Mouse (Mus musculus) CH12.LX (cell line): ENCODE data around the gene Gnrhr. TPM values are rescaled to one million over a fixed set of nuclear protein-coding genes. Genes with fewer than 3 reads are reported as not detected.

Experiments
- DNase-seq: peaks from one replicate; pipeline ENCODE4 v3.0.0-alpha.2; 2013; ENCODE audit errors: extremely low read depth
- H3K27ac ChIP-seq: 2 replicates; pipeline ENCODE4 v1.5.1; 2012; ENCODE audit warnings: low read depth, mild to moderate bottlenecking, control low read depth, moderate library complexity; ENCODE audit not compliant: insufficient read depth
- H3K27me3 ChIP-seq: replicated peaks from 2 replicates; pipeline ENCODE3; 2012; ENCODE audit warnings: inconsistent platforms
- H3K36me3 ChIP-seq, 2 experiments: replicated peaks in 1 of 2; 2 replicates each; pipeline versions ENCODE3 to v1.6.1; 2012; ENCODE audit warnings: inconsistent platforms in 1 of 2, low read length in 1 of 2, mild to moderate bottlenecking in 1 of 2, mixed read lengths in 1 of 2, moderate library complexity in 1 of 2; ENCODE audit not compliant: control insufficient read depth in 1 of 2, insufficient read depth in 1 of 2
- H3K4me1 ChIP-seq, 2 experiments: 2 replicates each; pipeline ENCODE4 v1.6.1; 2012; ENCODE audit warnings: inconsistent platforms in 1 of 2, moderate library complexity in 1 of 2; ENCODE audit not compliant: insufficient read depth in 2 of 2, control insufficient read depth in 1 of 2
- H3K4me2 ChIP-seq: 2 replicates; pipeline ENCODE4 v1.6.1; 2012; ENCODE audit warnings: low read depth, mild to moderate bottlenecking, control low read depth; ENCODE audit not compliant: poor library complexity, insufficient read depth, severe bottlenecking
- H3K4me3 ChIP-seq, 3 experiments: fragments of 150-350 bp in 1 of 3; sonication (generic) in 1 of 3; replicated peaks in 1 of 3; 2 replicates each; pipeline versions ENCODE3 to v1.5.1; 2011 to 2012; ENCODE audit warnings: low read depth in 2 of 3, low read length in 2 of 3, mild to moderate bottlenecking in 2 of 3, moderate library complexity in 2 of 3, control low read depth in 1 of 3, improper control_type of control experiment in 1 of 3, inconsistent platforms in 1 of 3, mixed read lengths in 1 of 3; ENCODE audit not compliant: poor library complexity in 1 of 3
- H3K79me2 ChIP-seq: replicated peaks from 2 replicates; pipeline ENCODE4 v1.6.1; 2012; ENCODE audit warnings: mild to moderate bottlenecking, moderate library complexity; ENCODE audit not compliant: control insufficient read depth, poor library complexity, insufficient read depth, severe bottlenecking; ENCODE audit errors: extremely low read depth
- H3K9ac ChIP-seq: 2 replicates; pipeline ENCODE4 v1.6.1; 2012; ENCODE audit warnings: low read depth, mild to moderate bottlenecking, control low read depth, moderate library complexity; ENCODE audit not compliant: insufficient read depth
- H3K9me3 ChIP-seq: replicated peaks from 2 replicates; pipeline ENCODE3; 2012; ENCODE audit warnings: low read length, inconsistent platforms, mixed read lengths
- BHLHE40 ChIP-seq: IDR thresholded peaks from 2 replicates; pipeline ENCODE4 v1.6.1; 2011; ENCODE audit warnings: mild to moderate bottlenecking, low read depth, low read length, improper control_type of control experiment
- CHD1 ChIP-seq: IDR thresholded peaks from 2 replicates; pipeline ENCODE4 v1.6.1; 2012; ENCODE audit warnings: low read depth, low read length, improper control_type of control experiment, inconsistent platforms
- CHD2 ChIP-seq: IDR thresholded peaks from 2 replicates; pipeline ENCODE4 v1.6.1; 2011; ENCODE audit warnings: low read length, improper control_type of control experiment
- E2F4 ChIP-seq: IDR thresholded peaks from 2 replicates; pipeline ENCODE4 v1.6.1; 2011; ENCODE audit warnings: low read depth, low read length, improper control_type of control experiment; ENCODE audit not compliant: insufficient replicate concordance
- EP300 ChIP-seq: IDR thresholded peaks from 2 replicates; pipeline ENCODE4 v1.6.1; 2011; ENCODE audit warnings: low read length, improper control_type of control experiment
- ETS1 ChIP-seq: conservative IDR thresholded peaks from 2 replicates; pipeline ENCODE4 v1.6.1; 2012; ENCODE audit warnings: low read depth, mild to moderate bottlenecking, inconsistent platforms, low read length, improper control_type of control experiment, moderate library complexity
- IRF4 ChIP-seq: IDR thresholded peaks from 2 replicates; pipeline ENCODE4 v1.6.1; 2014; ENCODE audit warnings: low read depth, mild to moderate bottlenecking, inconsistent platforms, low read length, improper control_type of control experiment
- JUN ChIP-seq: IDR thresholded peaks from 2 replicates; pipeline ENCODE4 v1.6.1; 2011; ENCODE audit warnings: low read depth, mild to moderate bottlenecking, low read length, improper control_type of control experiment, moderate library complexity; ENCODE audit not compliant: insufficient read depth
- JUND ChIP-seq: conservative IDR thresholded peaks from 2 replicates; pipeline ENCODE4 v1.6.1; 2011; ENCODE audit warnings: low read depth, low read length, improper control_type of control experiment
- KAT2A ChIP-seq: IDR thresholded peaks from 2 replicates; pipeline ENCODE4 v1.6.1; 2012; ENCODE audit warnings: low read length, improper control_type of control experiment, inconsistent platforms; ENCODE audit not compliant: insufficient replicate concordance
- MAFK ChIP-seq: IDR thresholded peaks from 2 replicates; pipeline ENCODE4 v1.6.1; 2011; ENCODE audit warnings: low read length, improper control_type of control experiment; ENCODE audit not compliant: insufficient replicate concordance
- MAX ChIP-seq: IDR thresholded peaks from 2 replicates; pipeline ENCODE4 v1.6.1; 2011; ENCODE audit warnings: low read length, improper control_type of control experiment
- MAZ ChIP-seq: IDR thresholded peaks from 2 replicates; pipeline ENCODE4 v1.6.1; 2012; ENCODE audit warnings: low read depth, mild to moderate bottlenecking, inconsistent platforms, low read length, improper control_type of control experiment, moderate library complexity
- MEF2A ChIP-seq: IDR thresholded peaks from 2 replicates; pipeline ENCODE4 v1.6.1; 2014; ENCODE audit warnings: low read depth, mild to moderate bottlenecking, inconsistent platforms, low read length, improper control_type of control experiment, borderline replicate concordance
- MXI1 ChIP-seq: IDR thresholded peaks from 2 replicates; pipeline ENCODE4 v1.6.1; 2011; ENCODE audit warnings: mild to moderate bottlenecking, low read depth, low read length, improper control_type of control experiment
- MYC ChIP-seq: IDR thresholded peaks from 2 replicates; pipeline ENCODE4 v1.6.1; 2011; ENCODE audit warnings: low read depth, mild to moderate bottlenecking, improper control_type of control experiment, low read length
- NELFE ChIP-seq: IDR thresholded peaks from 2 replicates; pipeline ENCODE4 v1.6.1; 2011; ENCODE audit warnings: low read depth, low read length, improper control_type of control experiment
- POLR2AphosphoS2 ChIP-seq: IDR thresholded peaks from 2 replicates; pipeline ENCODE4 v1.6.1; 2011; ENCODE audit warnings: low read depth, low read length, improper control_type of control experiment
- SIN3A ChIP-seq: IDR thresholded peaks from 2 replicates; pipeline ENCODE4 v1.6.1; 2012; ENCODE audit warnings: low read length, improper control_type of control experiment, inconsistent platforms
- UBTF ChIP-seq: IDR thresholded peaks from 2 replicates; pipeline ENCODE4 v1.6.1; 2012; ENCODE audit warnings: low read depth, mild to moderate bottlenecking, inconsistent platforms, low read length, improper control_type of control experiment, moderate library complexity
- USF1 ChIP-seq: IDR thresholded peaks from 2 replicates; pipeline ENCODE4 v1.6.1; 2014; ENCODE audit warnings: low read depth, mild to moderate bottlenecking, inconsistent platforms, low read length, improper control_type of control experiment
- ZC3H11A ChIP-seq: IDR thresholded peaks from 2 replicates; pipeline ENCODE4 v1.6.1; 2012; ENCODE audit warnings: low read depth, mild to moderate bottlenecking, inconsistent platforms, low read length, improper control_type of control experiment
- ZKSCAN1 ChIP-seq: IDR thresholded peaks from 2 replicates; pipeline ENCODE4 v1.6.1; 2012; ENCODE audit warnings: low read depth, inconsistent platforms, low read length, improper control_type of control experiment, borderline replicate concordance
- dilution Hi-C: fragments of 300-500 bp; cut with MboI; formaldehyde crosslinking; loops from 2 replicates; pipeline ENCODE4 v1.14.3; 2020; ENCODE audit warnings: low sequenced_read_pairs; ENCODE audit not compliant: extremely low pct_unique_long_range_greater_than_20kb, extremely low pct_ligation_motif_present
- in situ Hi-C: fragments of 300-500 bp; cut with MboI; formaldehyde crosslinking; loops from 3 replicates; pipeline ENCODE4 v1.14.3; 2019; ENCODE audit warnings: low sequenced_read_pairs, low pct_ligation_motif_present, low pct_unique_long_range_greater_than_20kb, mixed read lengths
- polyA plus RNA-seq: library from polyadenylated mRNA; unstranded; fragments of >175 nt; gene quantifications from 2 replicates; pipeline ENCODE4 v1.2.1, GENCODE M21; 2012; ENCODE audit warnings: low read depth; ENCODE audit not compliant: insufficient read length
- total RNA-seq, 2 experiments: library from RNA; depleted of rRNA; stranded (reverse); fragments of 300-350 nt in 1 of 2; fragments of >200 nt in 1 of 2; gene quantifications; 2 replicates each; pipeline ENCODE4 v1.2.3; 2012 to 2014

The Gnrhr gene
- total RNA-seq (2012; rRNA removed), result not detected in 2 replicates
- total RNA-seq (2014; rRNA removed), result not detected in 2 replicates
- not detected in 2 replicates for polyA plus RNA-seq

DNA sequence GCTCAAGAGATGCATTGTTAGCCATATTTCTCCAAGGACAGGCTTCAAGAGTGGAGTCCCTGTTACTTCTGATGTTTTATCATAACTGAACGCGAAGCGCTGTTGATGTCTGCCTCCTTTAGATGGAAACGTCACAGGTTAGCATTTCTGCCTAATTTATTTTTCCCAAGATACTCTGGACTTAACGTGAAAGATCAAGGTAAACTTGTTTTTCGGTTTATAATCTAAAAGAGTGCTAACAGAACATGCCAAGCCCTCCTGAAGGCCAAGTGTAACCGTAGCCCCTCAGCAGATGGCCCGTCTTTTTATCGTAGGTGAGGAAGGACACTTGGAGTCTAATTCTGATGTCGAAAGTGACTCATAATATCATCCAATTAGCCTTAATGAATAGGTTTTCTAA is at the start of gene Gnrhr:
TSS of gene Gnrhr (minus strand) at position 101 of the 400 bp plus-strand sequence.
- DNase-seq, result no peak
- Histone ChIP-seq H3K4me1 (no peaks in the 10 kb centered on the region), H3K4me3 (no peak within 1 kb of the TSS), H3K9me3 (no peaks in the 10 kb centered on the region), H3K36me3 (no peaks in the 10 kb centered on the region), H3K79me2 (no peaks in the 10 kb centered on the region), H3K27me3 (no peaks in the 10 kb centered on the region), H3K9ac (no peak within 1 kb of the TSS), H3K4me2 (no peak within 1 kb of the TSS), H3K27ac (no peak within 1 kb of the TSS)
- in situ Hi-C loops (loop anchor here (25.0 kb wide), 1 partner anchor 214 kb away; no protein-coding TSS in a partner anchor), dilution Hi-C loops (no loop called here)
- no peak for TF ChIP-seq MEF2A
- no peak for TF ChIP-seq KAT2A
- no peak for TF ChIP-seq NELFE
- no peak for TF ChIP-seq ZC3H11A
- no peak for TF ChIP-seq USF1
- no peak for TF ChIP-seq POLR2AphosphoS2
- no peak for TF ChIP-seq MYC
- TF ChIP-seq MAX, result no peak

GRCm38 (mm10) chr5:86246559-86246958 is 48.9 kb upstream of the Gnrhr start:
- peaks cover 0 to 4% of the 10 kb centered on the region in 2 experiments; a peak in 1 of 4 replicates for H3K4me1 ChIP-seq
- H3K79me2 ChIP-seq, result no peaks in the 10 kb centered on the region
- no peak for TF ChIP-seq JUND
- TF ChIP-seq BHLHE40, result no peak
- no peak for TF ChIP-seq SIN3A
- no peak for TF ChIP-seq MXI1
- no peak for TF ChIP-seq E2F4
- TF ChIP-seq CHD1, result no peak
- no peak for TF ChIP-seq CHD2
- TF ChIP-seq IRF4, result no peak
- no peak for TF ChIP-seq ETS1
- TF ChIP-seq EP300, result no peak
- TF ChIP-seq MYC, result no peak
- no peak for TF ChIP-seq JUN
- TF ChIP-seq UBTF, result no peak
- no peak for TF ChIP-seq MAFK
- no peak for TF ChIP-seq MAZ
- no peak for TF ChIP-seq ZKSCAN1
- no peaks in the 10 kb centered on the region for H3K36me3 ChIP-seq
- H3K9me3 ChIP-seq, result no peaks in the 10 kb centered on the region
- H3K27ac ChIP-seq, result no peak overlapping the region
- no peaks in the 10 kb centered on the region for H3K27me3 ChIP-seq
- DNase-seq, result no peak
- H3K4me2 ChIP-seq, result no peak overlapping the region
- in situ Hi-C loops, result no loop called here
- dilution Hi-C loops, result no loop called here
- no peak overlapping the region for H3K4me3 ChIP-seq
- H3K9ac ChIP-seq, result no peak overlapping the region
